Mouse (Mus musculus): Measurements from ENCODE around the gene Lrp5. TPM values are rescaled to one million over a fixed set of nuclear protein-coding genes. Genes with fewer than 3 reads are reported as not detected.
A peak's percentile ranks its signal among the peaks of the same experiment; 100 is the strongest.

Gene Lrp5
- polyA plus RNA-seq, 1 experiment from 2014 or later: 10.1 TPM

- no peak for DNase-seq (ENCODE audit: low spot score)
- H3K4me3 ChIP-seq (ENCODE audit: low read depth, low read length): no peak overlapping the region
- no peaks in the 10 kb centered on the region for H3K27me3 ChIP-seq (replicated peaks; ENCODE audit: control insufficient read depth, insufficient read depth, low read length)
- H3K4me1 ChIP-seq (ENCODE audit: control insufficient read depth, insufficient read depth, low read length): peaks cover 21% of the 10 kb centered on the region
- ATAC-seq (ENCODE audit: low read depth): no peak
- no peak overlapping the region for H3K4me2 ChIP-seq (ENCODE audit: low read depth, low read length)
- H3K27ac ChIP-seq (replicated peaks; ENCODE audit: low read depth, low read length): no peak overlapping the region
- H3K36me3 ChIP-seq (ENCODE audit: control insufficient read depth, insufficient read depth, low read length): peaks cover 30% of the 10 kb centered on the region
- 100% methylated on average over 2 of the region's 2 CpGs for WGBS
- 0 out of 2 replicates have a peak, but pooled peaks cover 9% of the 10 kb centered on the region for H3K9me3 ChIP-seq (ENCODE audit: control insufficient read depth, low read length)
- H3K9ac ChIP-seq (ENCODE audit: low read depth, low read length): no peak overlapping the region
Measured at GRCm38 (mm10) chr19:3673149-3673548, 13.2 kb downstream of the Lrp5 start.

- Histone ChIP-seq H3K9me3 (ENCODE audit: control insufficient read depth, low read length) (0 out of 2 replicates have a peak, but pooled peaks cover 9% of the 10 kb centered on the region), H3K27me3 (replicated peaks; ENCODE audit: control insufficient read depth, insufficient read depth, low read length) (no peaks in the 10 kb centered on the region), H3K4me3 (ENCODE audit: low read depth, low read length) (no peak overlapping the region), H3K4me1 (ENCODE audit: control insufficient read depth, insufficient read depth, low read length) (peaks cover 55% of the 10 kb centered on the region), H3K4me2 (ENCODE audit: low read depth, low read length) (peak overlapping the region; percentile 26), H3K36me3 (ENCODE audit: control insufficient read depth, insufficient read depth, low read length) (peaks cover 27% of the 10 kb centered on the region), H3K27ac (replicated peaks; ENCODE audit: low read depth, low read length) (peak overlapping the region; percentile 83), H3K9ac (ENCODE audit: low read depth, low read length) (peak overlapping the region; percentile 19; the same call in 1 of the 2 replicates)
- peak; percentile 81 for ATAC-seq (ENCODE audit: low read depth)
- WGBS: 36% methylated on average over 13 of the region's 13 CpGs
- peak; percentile 80 for DNase-seq (ENCODE audit: low spot score)
Measured at GRCm38 (mm10) chr19:3669100-3669499, 17.3 kb downstream of the Lrp5 start.

- Histone ChIP-seq H3K9me3 (ENCODE audit: control insufficient read depth, low read length) (0 out of 2 replicates have a peak, but pooled peaks cover 9% of the 10 kb centered on the region), H3K4me2 (ENCODE audit: low read depth, low read length) (0 out of 2 replicates have a peak overlapping the region, but pooled peaks have one; percentile 4), H3K4me1 (ENCODE audit: control insufficient read depth, insufficient read depth, low read length) (peaks cover 56% of the 10 kb centered on the region), H3K36me3 (ENCODE audit: control insufficient read depth, insufficient read depth, low read length) (peaks cover 22% of the 10 kb centered on the region), H3K27ac (replicated peaks; ENCODE audit: low read depth, low read length) (peak overlapping the region; percentile 83), H3K27me3 (replicated peaks; ENCODE audit: control insufficient read depth, insufficient read depth, low read length) (no peaks in the 10 kb centered on the region), H3K9ac (ENCODE audit: low read depth, low read length) (0 out of 2 replicates have a peak overlapping the region, but pooled peaks have one; percentile 19), H3K4me3 (ENCODE audit: low read depth, low read length) (no peak overlapping the region)
- 64% methylated on average over 10 of the region's 10 CpGs for WGBS
- ATAC-seq (ENCODE audit: low read depth): no peak
- no peak for DNase-seq (ENCODE audit: low spot score)
Measured at GRCm38 (mm10) chr19:3668551-3668950, 17.8 kb downstream of the Lrp5 start.

GRCm38 (mm10) chr19:3667979-3668378, 18.4 kb downstream of the Lrp5 start:
- no peak for DNase-seq (ENCODE audit: low spot score)
- Histone ChIP-seq H3K4me1 (ENCODE audit: control insufficient read depth, insufficient read depth, low read length) (peaks cover 62% of the 10 kb centered on the region), H3K36me3 (ENCODE audit: control insufficient read depth, insufficient read depth, low read length) (peaks cover 16% of the 10 kb centered on the region), H3K27me3 (replicated peaks; ENCODE audit: control insufficient read depth, insufficient read depth, low read length) (no peaks in the 10 kb centered on the region), H3K27ac (replicated peaks; ENCODE audit: low read depth, low read length) (peak overlapping the region; percentile 83; the same call in 1 of the 2 replicates), H3K4me3 (ENCODE audit: low read depth, low read length) (no peak overlapping the region), H3K9me3 (ENCODE audit: control insufficient read depth, low read length) (0 out of 2 replicates have a peak, but pooled peaks cover 4% of the 10 kb centered on the region), H3K9ac (ENCODE audit: low read depth, low read length) (0 out of 2 replicates have a peak overlapping the region, but pooled peaks have one; percentile 19), H3K4me2 (ENCODE audit: low read depth, low read length) (no peak overlapping the region)
- no peak for ATAC-seq (ENCODE audit: low read depth)
- WGBS: 66% methylated on average over 11 of the region's 11 CpGs

- H3K4me3 ChIP-seq (ENCODE audit: low read depth, low read length): no peak overlapping the region
- ATAC-seq (ENCODE audit: low read depth) (no peak), DNase-seq (ENCODE audit: low spot score) (peak; percentile 13)
- peaks cover 9% of the 10 kb centered on the region for H3K36me3 ChIP-seq (ENCODE audit: control insufficient read depth, insufficient read depth, low read length)
- no peak overlapping the region for H3K9ac ChIP-seq (ENCODE audit: low read depth, low read length)
- WGBS: 58% methylated on average over 6 of the region's 6 CpGs
- peak overlapping the region; percentile 83; the same call in 1 of the 2 replicates for H3K27ac ChIP-seq (replicated peaks; ENCODE audit: low read depth, low read length)
- peaks cover 68% of the 10 kb centered on the region for H3K4me1 ChIP-seq (ENCODE audit: control insufficient read depth, insufficient read depth, low read length)
- H3K9me3 ChIP-seq (ENCODE audit: control insufficient read depth, low read length): 0 out of 2 replicates have a peak, but pooled peaks cover 4% of the 10 kb centered on the region
- no peaks in the 10 kb centered on the region for H3K27me3 ChIP-seq (replicated peaks; ENCODE audit: control insufficient read depth, insufficient read depth, low read length)
- no peak overlapping the region for H3K4me2 ChIP-seq (ENCODE audit: low read depth, low read length)
Measured at GRCm38 (mm10) chr19:3667155-3667895, 19.0 kb downstream of the Lrp5 start.

GRCm38 (mm10) chr19:3666632-3667031, 19.7 kb downstream of the Lrp5 start:
- 60% methylated on average over 2 of the region's 2 CpGs for WGBS
- no peak for ATAC-seq (ENCODE audit: low read depth)

GRCm38 (mm10) chr19:3665510-3665909, 20.9 kb downstream of the Lrp5 start:
- Histone ChIP-seq H3K9me3 (ENCODE audit: control insufficient read depth, low read length) (no peaks in the 10 kb centered on the region), H3K4me1 (ENCODE audit: control insufficient read depth, insufficient read depth, low read length) (peaks cover 72% of the 10 kb centered on the region), H3K4me3 (ENCODE audit: low read depth, low read length) (no peak overlapping the region), H3K27ac (replicated peaks; ENCODE audit: low read depth, low read length) (peak overlapping the region; percentile 83), H3K27me3 (replicated peaks; ENCODE audit: control insufficient read depth, insufficient read depth, low read length) (no peaks in the 10 kb centered on the region), H3K36me3 (ENCODE audit: control insufficient read depth, insufficient read depth, low read length) (no peaks in the 10 kb centered on the region), H3K4me2 (ENCODE audit: low read depth, low read length) (peak overlapping the region; percentile 11; the same call in 1 of the 2 replicates), H3K9ac (ENCODE audit: low read depth, low read length) (0 out of 2 replicates have a peak overlapping the region, but pooled peaks have one; percentile 8)
- DNase-seq (ENCODE audit: low spot score) (peak; percentile 81), ATAC-seq (ENCODE audit: low read depth) (no peak)
- 12% methylated on average over 5 of the region's 5 CpGs for WGBS

More at GRCm38 (mm10) chr19:3666632-3667031, 19.7 kb downstream of the Lrp5 start:
- Histone ChIP-seq H3K4me1 (ENCODE audit: control insufficient read depth, insufficient read depth, low read length) (peaks cover 72% of the 10 kb centered on the region), H3K36me3 (ENCODE audit: control insufficient read depth, insufficient read depth, low read length) (peaks cover 3% of the 10 kb centered on the region), H3K9me3 (ENCODE audit: control insufficient read depth, low read length) (no peaks in the 10 kb centered on the region), H3K9ac (ENCODE audit: low read depth, low read length) (0 out of 2 replicates have a peak overlapping the region, but pooled peaks have one; percentile 14), H3K4me3 (ENCODE audit: low read depth, low read length) (no peak overlapping the region), H3K27me3 (replicated peaks; ENCODE audit: control insufficient read depth, insufficient read depth, low read length) (no peaks in the 10 kb centered on the region), H3K27ac (replicated peaks; ENCODE audit: low read depth, low read length) (peak overlapping the region; percentile 83), H3K4me2 (ENCODE audit: low read depth, low read length) (no peak overlapping the region)
- DNase-seq (ENCODE audit: low spot score): peak; percentile 59

- DNase-seq (ENCODE audit: low spot score): no peak
- Histone ChIP-seq H3K4me3 (ENCODE audit: low read depth, low read length) (no peak overlapping the region), H3K4me1 (ENCODE audit: control insufficient read depth, insufficient read depth, low read length) (peaks cover 13% of the 10 kb centered on the region), H3K4me2 (ENCODE audit: low read depth, low read length) (no peak overlapping the region), H3K27ac (replicated peaks; ENCODE audit: low read depth, low read length) (no peak overlapping the region), H3K27me3 (replicated peaks; ENCODE audit: control insufficient read depth, insufficient read depth, low read length) (no peaks in the 10 kb centered on the region), H3K36me3 (ENCODE audit: control insufficient read depth, insufficient read depth, low read length) (peaks cover 33% of the 10 kb centered on the region), H3K9me3 (ENCODE audit: control insufficient read depth, low read length) (peaks cover 4% of the 10 kb centered on the region; the same call in 1 of the 2 replicates), H3K9ac (ENCODE audit: low read depth, low read length) (no peak overlapping the region)
- ATAC-seq (ENCODE audit: low read depth): no peak
- WGBS: 100% methylated on average over 4 of the region's 4 CpGs
Measured at GRCm38 (mm10) chr19:3657947-3658346, 28.4 kb downstream of the Lrp5 start.
